Mouse (Mus musculus) central nervous system, embryonic 11.5 days (tissue): ENCODE results near the gene Cstf2. TPM values are rescaled to one million over a fixed set of nuclear protein-coding genes. Genes with fewer than 3 reads are reported as not detected.

Experiments
- polyA plus RNA-seq: library from polyadenylated mRNA; depleted of rRNA; stranded (reverse); fragments of >200 nt; gene quantifications from 2 replicates; pipeline ENCODE4 v1.2.3, GENCODE M21; 2012; rRNA removed

Gene Cstf2
- polyA plus RNA-seq: 46.0 and 48.8 TPM in 2 replicates

GRCm38 (mm10) chrX:134058987-134059712, at the start of gene Cstf2:
Gene Cstf2, plus strand, starts transcription at chrX:134059187.

Other genes starting within 250 kb of the Cstf2 start
- 2.5 and 3.1 TPM in 2 replicates for gene Tnmd, start 208.2 kb upstream of the Cstf2 start, polyA plus RNA-seq
- gene Tspan6, start 160.8 kb upstream of the Cstf2 start, polyA plus RNA-seq: 66.4 and 113 TPM in 2 replicates
- 1.1 and 1.4 TPM in 2 replicates for gene Srpx2, start 150.8 kb upstream of the Cstf2 start, polyA plus RNA-seq
- 2.5 and 2.7 TPM in 2 replicates for gene Sytl4, start 77.4 kb upstream of the Cstf2 start, polyA plus RNA-seq
- 0.02 and 0.26 TPM in 2 replicates for gene Xkrx, start 102.9 kb downstream of the Cstf2 start, polyA plus RNA-seq
- gene Arl13a, start 128.3 kb downstream of the Cstf2 start, polyA plus RNA-seq: not detected in 2 replicates
- gene Nox1, start 162.8 kb downstream of the Cstf2 start, polyA plus RNA-seq: 0.05 TPM in 1 of 2 replicates, not detected in the other
- gene Trmt2b, start 217.8 kb downstream of the Cstf2 start, polyA plus RNA-seq: 5.5 and 9.1 TPM in 2 replicates
- gene Tmem35a, start 236.0 kb downstream of the Cstf2 start, polyA plus RNA-seq: 18.5 TPM in 2 replicates
- gene Cenpi, start 248.9 kb downstream of the Cstf2 start, polyA plus RNA-seq: 11.0 and 20.8 TPM in 2 replicates